Mouse (Mus musculus) brain, embryonic 14.5 days (tissue): ENCODE data around the gene Glis1. TPM values are rescaled to one million over a fixed set of nuclear protein-coding genes. Genes with fewer than 3 reads are reported as not detected.

ENCODE experiments used
- DNase-seq: peaks from one replicate; pipeline ENCODE4 v3.0.0-alpha.2; 2011; ENCODE audit warnings: low read depth
- CTCF ChIP-seq: fragments of 200-500 bp; IDR thresholded peaks from 2 replicates; pipeline ENCODE4 v1.5.1; 2012; ENCODE audit warnings: inconsistent platforms, mild to moderate bottlenecking, moderate library complexity, borderline replicate concordance; ENCODE audit not compliant: insufficient read depth, insufficient read length; ENCODE audit errors: extremely low read depth
- POLR2A ChIP-seq: fragments of 200-500 bp; IDR thresholded peaks from 2 replicates; pipeline ENCODE4 v1.6.1; 2012; ENCODE audit warnings: mild to moderate bottlenecking, inconsistent platforms, borderline replicate concordance; ENCODE audit not compliant: poor library complexity, insufficient read depth, insufficient read length, severe bottlenecking; ENCODE audit errors: extremely low read depth
- polyA plus RNA-seq: library from polyadenylated mRNA; depleted of rRNA; stranded (reverse); fragments of >200 nt; gene quantifications from 2 replicates; pipeline ENCODE4 v1.2.3, GENCODE M21; 2012

The Glis1 gene
- polyA plus RNA-seq, 1 experiment, result 1.4 TPM

GRCm38 (mm10) chr4:107492991-107493390 lies 58.6 kb downstream of the Glis1 start:
- TF ChIP-seq CTCF (no peak), POLR2A (no peak)
- DNase-seq, result no peak

GRCm38 (mm10) chr4:107495751-107496430 lies 61.5 kb downstream of the Glis1 start:
- no peak for TF ChIP-seq POLR2A
- no peak for TF ChIP-seq CTCF
- no peak for DNase-seq

- TF ChIP-seq CTCF, result no peak
- TF ChIP-seq POLR2A, result no peak
- DNase-seq, result no peak
These were observed 63.1 kb downstream of the Glis1 start for GRCm38 (mm10) chr4:107497430-107497935.

DNA sequence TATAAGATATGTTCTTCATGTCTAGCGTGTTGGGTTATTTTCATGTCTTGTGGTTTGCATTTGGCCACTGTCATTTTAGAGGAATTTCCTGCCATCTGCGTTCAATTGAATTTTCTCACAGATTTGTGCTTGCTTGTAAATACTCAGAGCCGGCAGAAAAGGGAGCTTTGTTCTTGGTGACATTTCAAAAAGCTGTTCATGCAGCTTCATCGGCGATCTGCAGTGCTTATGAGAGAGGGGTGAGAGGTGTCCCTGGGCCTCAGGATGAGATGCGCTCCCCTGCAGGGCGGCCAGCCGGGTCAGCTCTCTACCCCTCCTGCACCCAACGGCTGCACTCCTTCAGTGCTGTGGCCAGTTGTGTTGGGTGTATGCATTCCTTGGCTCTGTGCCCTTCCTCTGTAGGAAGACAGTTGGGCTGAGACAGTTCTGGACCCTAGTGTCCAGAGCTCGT lies 68.2 kb downstream of the Glis1 start:
- TF ChIP-seq CTCF (no peak), POLR2A (no peak)
- no peak for DNase-seq

DNA sequence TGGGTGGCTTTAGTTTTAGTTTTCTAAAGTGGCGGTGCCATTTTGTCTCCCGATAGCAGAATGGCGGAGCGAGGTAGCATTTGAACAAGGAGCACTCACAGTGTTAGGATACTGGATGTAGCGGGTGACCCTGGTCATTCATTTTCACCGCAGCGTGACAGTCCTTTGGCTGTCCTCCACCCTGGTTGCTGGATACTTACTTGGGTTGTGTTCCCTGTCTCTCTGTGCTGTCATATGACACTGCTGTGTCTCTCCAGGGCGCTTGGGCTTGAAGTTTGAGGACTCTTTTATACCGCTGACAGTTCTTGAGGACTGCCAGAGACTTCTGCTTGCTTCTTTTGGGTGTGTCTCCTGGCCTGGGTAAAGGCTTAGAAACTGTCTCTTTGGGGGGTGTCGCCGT lies 80.6 kb downstream of the Glis1 start:
- no peak for TF ChIP-seq CTCF
- no peak for TF ChIP-seq POLR2A
- DNase-seq, result no peak

DNA sequence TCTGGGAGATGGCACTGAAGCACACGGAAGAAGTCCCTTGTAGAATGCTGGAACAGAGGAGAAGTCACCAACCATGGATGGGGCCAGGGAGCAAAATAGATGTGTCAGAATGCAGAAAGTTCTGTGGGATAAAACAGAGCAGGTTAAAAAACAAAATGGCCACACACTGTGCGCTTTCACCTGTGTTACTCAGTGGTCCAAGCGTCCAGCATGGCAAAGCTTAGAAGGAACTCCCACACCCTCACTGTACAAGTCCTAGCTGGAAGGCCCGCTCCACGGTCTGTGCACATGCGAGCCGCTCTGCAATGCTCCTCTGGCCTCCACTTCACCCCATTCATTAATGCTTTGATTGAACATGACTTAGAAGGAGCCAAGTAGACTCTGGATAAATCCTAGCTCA lies 81.2 kb downstream of the Glis1 start:
- no peak for DNase-seq
- TF ChIP-seq POLR2A (no peak), CTCF (no peak)

- TF ChIP-seq POLR2A, result no peak
- no peak for TF ChIP-seq CTCF
- DNase-seq, result no peak
These were observed 84.4 kb downstream of the Glis1 start for GRCm38 (mm10) chr4:107518766-107519165.

DNA sequence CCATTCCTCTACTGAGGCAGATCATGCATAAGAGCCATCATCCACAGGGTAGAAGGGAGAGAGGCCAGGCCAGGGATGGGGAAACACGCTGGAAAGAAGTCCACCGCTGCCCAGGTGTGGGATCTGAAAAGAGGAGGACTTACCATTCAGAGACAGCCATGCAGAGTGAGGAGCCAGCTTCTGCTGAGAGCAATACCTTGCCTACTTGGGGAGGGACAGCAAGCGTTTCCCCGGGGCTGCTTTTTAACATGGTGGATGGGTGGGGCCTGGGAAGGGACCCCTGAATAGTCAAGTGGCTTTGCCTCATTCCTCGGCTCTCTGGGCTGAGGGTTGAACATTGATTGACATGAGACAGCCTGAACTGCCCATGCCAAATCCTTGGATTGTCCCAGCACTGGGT lies 85.7 kb downstream of the Glis1 start:
- no peak for DNase-seq
- TF ChIP-seq POLR2A, result no peak
- no peak for TF ChIP-seq CTCF

- peak; percentile 47 for DNase-seq
- TF ChIP-seq POLR2A, result no peak
- TF ChIP-seq CTCF, result no peak
These were observed 86.4 kb downstream of the Glis1 start for GRCm38 (mm10) chr4:107520816-107521215.

DNA sequence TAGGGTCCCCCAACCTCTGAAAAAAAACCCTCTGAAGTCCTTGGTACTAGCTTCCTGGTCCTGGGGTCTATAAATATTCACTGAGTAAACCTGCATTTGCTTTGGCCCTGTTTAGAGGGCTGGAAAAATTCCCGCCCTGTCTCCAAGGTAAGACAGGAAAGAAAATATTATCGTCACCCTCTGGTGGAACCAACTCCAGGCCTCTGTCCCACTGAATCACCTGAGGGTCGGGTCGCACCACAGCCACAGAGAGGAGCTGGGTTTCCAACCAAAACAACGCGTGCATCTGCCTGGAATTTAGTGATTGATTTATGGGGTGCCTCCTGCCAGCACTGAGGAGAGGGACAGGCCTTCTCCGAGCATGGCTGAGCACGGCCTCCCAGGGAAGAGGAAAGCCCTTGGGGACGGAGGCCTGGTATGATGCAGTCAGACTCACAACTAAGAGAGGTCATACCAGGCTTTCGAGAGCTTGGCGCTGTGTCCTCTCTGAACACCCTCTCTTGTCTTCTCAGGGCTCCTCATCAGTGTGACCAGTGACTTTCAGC lies 89.3 kb downstream of the Glis1 start:
- TF ChIP-seq POLR2A (no peak), CTCF (no peak)
- no peak for DNase-seq

DNA sequence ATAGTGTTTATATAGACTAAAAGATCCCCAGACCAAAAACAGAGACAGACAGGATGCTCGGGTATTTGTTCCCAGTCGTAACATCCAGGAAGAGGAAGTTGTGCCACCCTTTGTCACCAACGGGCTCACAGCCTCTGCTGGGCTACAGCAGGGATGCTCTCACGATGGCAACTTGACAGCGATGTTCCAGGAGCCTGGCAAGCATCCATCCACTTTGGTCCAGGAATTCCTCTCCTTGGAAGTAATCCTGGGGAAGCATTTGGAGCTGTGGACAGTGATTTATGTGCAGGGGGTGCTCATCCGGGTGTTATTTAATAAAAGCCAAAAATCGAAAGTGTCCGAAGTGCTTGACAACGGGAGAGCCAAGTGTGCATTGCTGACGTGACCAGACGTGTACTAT lies 100.7 kb downstream of the Glis1 start:
- DNase-seq, result no peak
- TF ChIP-seq CTCF (no peak), POLR2A (no peak)

DNA sequence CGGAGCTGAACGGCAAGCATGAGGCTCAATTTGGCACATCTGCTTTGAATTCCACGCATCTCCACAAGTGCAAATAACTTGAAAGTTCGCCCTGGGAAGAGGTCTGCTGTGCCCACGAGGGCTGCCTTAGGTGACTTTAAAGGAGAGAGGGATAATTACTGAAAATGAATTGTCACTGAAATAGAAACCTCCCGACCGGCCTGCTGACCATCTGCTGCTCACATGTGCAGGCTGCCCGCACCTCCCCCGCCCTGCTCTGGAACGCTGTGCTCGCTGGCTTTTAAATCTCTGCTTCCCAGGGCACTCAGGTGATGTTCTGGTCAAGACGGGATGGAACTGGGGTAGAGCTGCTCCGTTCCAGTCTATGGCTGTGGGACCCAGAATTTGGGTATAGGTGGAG lies 103.7 kb downstream of the Glis1 start:
- no peak for DNase-seq
- TF ChIP-seq POLR2A, result no peak
- no peak for TF ChIP-seq CTCF
